Mouse (Mus musculus) cortical plate, adult 2 months (tissue): ENCODE data around the gene Bace2.

Experiments used
- CTCF ChIP-seq: fragments of 200-500 bp; IDR thresholded peaks from 2 replicates; pipeline ENCODE4 v1.5.1; 2011; ENCODE audit warnings: mild to moderate bottlenecking, control low read depth, low read length; ENCODE audit not compliant: insufficient read depth; ENCODE audit errors: extremely low read depth
- POLR2A ChIP-seq: fragments of 200-500 bp; IDR thresholded peaks from 2 replicates; pipeline ENCODE4 v1.6.1; 2011; ENCODE audit warnings: mild to moderate bottlenecking, low read length, control low read depth; ENCODE audit not compliant: insufficient read depth; ENCODE audit errors: extremely low read depth

DNA sequence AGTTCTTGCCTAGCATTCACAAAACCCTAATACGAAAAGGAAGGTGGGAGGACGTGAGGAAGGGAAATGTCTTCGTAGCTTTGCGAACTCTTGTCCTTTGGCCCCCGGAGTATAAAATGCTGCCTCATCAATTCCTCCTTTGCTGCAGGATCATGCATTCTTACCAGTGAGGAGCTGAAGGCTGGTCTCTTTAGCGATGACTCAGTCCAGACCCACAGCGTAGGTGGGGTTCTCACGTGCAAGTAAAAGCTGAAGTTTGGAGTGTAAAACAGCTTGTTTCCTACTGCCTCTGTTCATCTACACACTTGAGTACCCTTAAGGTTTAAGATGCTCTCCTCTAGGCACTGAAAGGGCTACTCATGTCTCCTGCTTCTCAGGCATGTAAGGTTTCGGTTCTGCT is 85.4 kb downstream of the Bace2 start:
- TF ChIP-seq CTCF (no peak), POLR2A (no peak)
